Mouse (Mus musculus): ENCODE results near the gene Cep131.

Cep131 gene

GRCm38 (mm10) chr11:120086702-120087152 is at the start of gene Cep131:
Gene Cep131, minus strand, starts transcription at chr11:120086827.
- DNase-seq = peak; percentile 99

- DNase-seq = no peak
Measured at GRCm38 (mm10) chr11:120136195-120136594, 49.6 kb upstream of the Cep131 start.

GRCm38 (mm10) chr11:120134847-120135530 is 48.4 kb upstream of the Cep131 start:
- no peak for DNase-seq

GRCm38 (mm10) chr11:120134148-120134547 is 47.5 kb upstream of the Cep131 start:
- DNase-seq = no peak

GRCm38 (mm10) chr11:120129281-120129680 is 42.7 kb upstream of the Cep131 start:
- no peak for DNase-seq

GRCm38 (mm10) chr11:120126845-120127244 is 40.2 kb upstream of the Cep131 start:
- no peak for DNase-seq

GRCm38 (mm10) chr11:120122126-120122525 is 35.5 kb upstream of the Cep131 start:
- no peak for DNase-seq

- peak; percentile 70 for DNase-seq
Measured at GRCm38 (mm10) chr11:120120642-120121420, 34.2 kb upstream of the Cep131 start.

- no peak for DNase-seq
Measured at GRCm38 (mm10) chr11:120119936-120120541, 33.4 kb upstream of the Cep131 start.

GRCm38 (mm10) chr11:120119108-120119507 is 32.5 kb upstream of the Cep131 start:
- DNase-seq = no peak

- no peak for DNase-seq
Measured at GRCm38 (mm10) chr11:120117626-120118025, 31.0 kb upstream of the Cep131 start.

GRCm38 (mm10) chr11:120114488-120115215 is 28.0 kb upstream of the Cep131 start:
- no peak for DNase-seq

- DNase-seq = no peak
Measured at GRCm38 (mm10) chr11:120112136-120112535, 25.5 kb upstream of the Cep131 start.

GRCm38 (mm10) chr11:120111033-120111432 is 24.4 kb upstream of the Cep131 start:
- peak; percentile 81 for DNase-seq

- DNase-seq = no peak
Measured at GRCm38 (mm10) chr11:120110554-120110953, 23.9 kb upstream of the Cep131 start.

- no peak for DNase-seq
Measured at GRCm38 (mm10) chr11:120109558-120110210, 23.1 kb upstream of the Cep131 start.

- no peak for DNase-seq
Measured at GRCm38 (mm10) chr11:120107796-120108195, 21.2 kb upstream of the Cep131 start.

GRCm38 (mm10) chr11:120107026-120107425 is 20.4 kb upstream of the Cep131 start:
- DNase-seq = no peak

GRCm38 (mm10) chr11:120103431-120103997 is 16.9 kb upstream of the Cep131 start:
- no peak for DNase-seq

GRCm38 (mm10) chr11:120101036-120101435 is 14.4 kb upstream of the Cep131 start:
- peak; percentile 81 for DNase-seq

GRCm38 (mm10) chr11:120098588-120099511 is 12.2 kb upstream of the Cep131 start, which contains the start of the genes Tepsin and Ndufaf8:
Gene Tepsin, minus strand, starts transcription at chr11:120098731.
Gene Ndufaf8, plus strand, starts transcription at chr11:120098928.
- peak; percentile 96 for DNase-seq

Measured in thymus, postnatal 4 days (tissue).